Mouse (Mus musculus) neural tube, embryonic 11.5 days (tissue): ENCODE data around the gene Prps1. TPM values are rescaled to one million over a fixed set of nuclear protein-coding genes. Genes with fewer than 3 reads are reported as not detected.
A peak's percentile ranks its signal among the peaks of the same experiment; 100 is the strongest.
"Not testable (repeated sequence)": the region's sequence is repeated elsewhere in the genome, so short reads cannot be mapped to it uniquely, and the experiment has no call there.

Experiments
- ATAC-seq: fragments of 200-750 bp; cut with Nextera tagmentation; 2 replicates; pipeline ENCODE4 v1.8.0; 2017; ENCODE audit warnings: moderate number of reproducible peaks, mild to moderate bottlenecking, moderate TSS enrichment, moderate library complexity; ENCODE audit not compliant: insufficient read depth, low FRiP score, low TSS enrichment
- DNase-seq: peaks from one replicate; pipeline ENCODE4 v3.0.0-alpha.2; 2015; ENCODE audit warnings: low spot score
- H3K27ac ChIP-seq: fragments of 300-500 bp; sonication (generic); 2 replicates; pipeline ENCODE4 v1.5.1; 2014; ENCODE audit warnings: low read depth, mild to moderate bottlenecking, low read length
- H3K27me3 ChIP-seq: fragments of 300-500 bp; sonication (generic); 2 replicates; pipeline ENCODE4 v1.6.1; 2014; ENCODE audit warnings: mild to moderate bottlenecking, low read length, mixed read lengths; ENCODE audit not compliant: control insufficient read depth, insufficient read depth
- H3K36me3 ChIP-seq: fragments of 300-500 bp; sonication (generic); 2 replicates; pipeline ENCODE4 v1.6.1; 2014; ENCODE audit warnings: mild to moderate bottlenecking, low read length, moderate library complexity, mixed read lengths; ENCODE audit not compliant: control insufficient read depth, insufficient read depth
- H3K4me1 ChIP-seq: fragments of 300-500 bp; sonication (generic); 2 replicates; pipeline ENCODE4 v1.6.1; 2014; ENCODE audit warnings: low read length, mixed read lengths; ENCODE audit not compliant: control insufficient read depth, insufficient read depth
- H3K4me2 ChIP-seq: fragments of 300-500 bp; sonication (generic); 2 replicates; pipeline ENCODE4 v1.6.1; 2014; ENCODE audit warnings: low read depth, mild to moderate bottlenecking, moderate library complexity
- H3K4me3 ChIP-seq: fragments of 300-500 bp; sonication (generic); 2 replicates; pipeline ENCODE4 v1.5.1; 2014; ENCODE audit warnings: low read depth, low read length
- H3K9ac ChIP-seq: fragments of 300-500 bp; sonication (generic); 2 replicates; pipeline ENCODE4 v1.6.1; 2014; ENCODE audit warnings: mild to moderate bottlenecking, low read length
- H3K9me3 ChIP-seq: fragments of 300-500 bp; sonication (generic); 2 replicates; pipeline ENCODE4 v1.6.1; 2016; ENCODE audit warnings: low read length; ENCODE audit not compliant: control insufficient read depth
- WGBS: fragments of 180-500 bp; shearing (Covaris S2); extraction: QIAGEN DNeasy Blood & Tissue Kit; methylation state at CpG from one replicate; pipeline ENCODE4 v1.1.7; 2014; 5-methylcytosine and 5-hydroxymethylcytosine counted together
- polyA plus RNA-seq: library from polyadenylated mRNA; unstranded; fragments of >200 nt; fragmentation: Nextera tagmentation; extraction: Ambion mirVana; gene quantifications from 2 replicates; pipeline ENCODE4 v1.2.1, GENCODE M21; 2014

Prps1 gene
- polyA plus RNA-seq, 1 experiment from 2014 or later = 83.8 TPM

- DNase-seq (no peak), ATAC-seq (no peak)
- Histone ChIP-seq H3K27ac (no peak overlapping the region), H3K27me3 (peaks cover 4% of the 10 kb centered on the region; the same call in 1 of the 2 replicates), H3K4me3 (no peak overlapping the region), H3K36me3 (no peaks in the 10 kb centered on the region), H3K9ac (no peak overlapping the region), H3K4me1 (no peaks in the 10 kb centered on the region), H3K9me3 (no peaks in the 10 kb centered on the region), H3K4me2 (no peak overlapping the region)
- 64% methylated on average over 10 of the region's 10 CpGs for WGBS
Observed at GRCm38 (mm10) chrX:140491884-140492571, 35.6 kb downstream of the Prps1 start.

GRCm38 (mm10) chrX:140493527-140494029 is 37.2 kb downstream of the Prps1 start:
- H3K36me3 ChIP-seq = no peaks in the 10 kb centered on the region
- no peak overlapping the region for H3K4me3 ChIP-seq
- H3K4me1 ChIP-seq = no peaks in the 10 kb centered on the region
- DNase-seq (no peak), ATAC-seq (no peak)
- no peak overlapping the region for H3K27ac ChIP-seq
- no peak overlapping the region for H3K9ac ChIP-seq
- peaks cover 4% of the 10 kb centered on the region; the same call in 1 of the 2 replicates for H3K27me3 ChIP-seq
- H3K4me2 ChIP-seq = no peak overlapping the region
- H3K9me3 ChIP-seq = no peaks in the 10 kb centered on the region
- 70% methylated on average over 7 of the region's 7 CpGs for WGBS

GRCm38 (mm10) chrX:140494170-140494569 is 37.8 kb downstream of the Prps1 start:
- H3K4me2 ChIP-seq = no peak overlapping the region
- no peak overlapping the region for H3K9ac ChIP-seq
- no peaks in the 10 kb centered on the region for H3K4me1 ChIP-seq
- no peak overlapping the region for H3K4me3 ChIP-seq
- no peaks in the 10 kb centered on the region for H3K9me3 ChIP-seq
- H3K36me3 ChIP-seq = no peaks in the 10 kb centered on the region
- 94% methylated on average over 6 of the region's 6 CpGs for WGBS
- peaks cover 2% of the 10 kb centered on the region; the same call in 1 of the 2 replicates for H3K27me3 ChIP-seq
- ATAC-seq = no peak
- DNase-seq = no peak
- H3K27ac ChIP-seq = no peak overlapping the region

- H3K27ac ChIP-seq, H3K36me3 ChIP-seq, H3K4me1 ChIP-seq, H3K4me3 ChIP-seq, H3K27me3 ChIP-seq, H3K4me2 ChIP-seq, H3K9ac ChIP-seq, H3K9me3 ChIP-seq, ATAC-seq, DNase-seq: not testable (repeated sequence)
- 79% methylated on average over 4 of the region's 4 CpGs for WGBS
Observed at GRCm38 (mm10) chrX:140498431-140498830, 42.0 kb downstream of the Prps1 start.

GRCm38 (mm10) chrX:140500306-140500705 is 43.9 kb downstream of the Prps1 start:
- Histone ChIP-seq H3K27ac (no peak overlapping the region), H3K4me3 (no peak overlapping the region), H3K27me3 (0 out of 2 replicates have a peak, but pooled peaks cover 2% of the 10 kb centered on the region), H3K9me3 (no peaks in the 10 kb centered on the region), H3K4me2 (no peak overlapping the region), H3K4me1 (no peaks in the 10 kb centered on the region), H3K9ac (no peak overlapping the region), H3K36me3 (no peaks in the 10 kb centered on the region)
- no peak for ATAC-seq
- no peak for DNase-seq
- WGBS = 79% methylated on average over 5 of the region's 5 CpGs

- Histone ChIP-seq H3K27me3 (0 out of 2 replicates have a peak, but pooled peaks cover 2% of the 10 kb centered on the region), H3K27ac (no peak overlapping the region), H3K9me3 (no peaks in the 10 kb centered on the region), H3K4me2 (no peak overlapping the region), H3K36me3 (no peaks in the 10 kb centered on the region), H3K4me3 (no peak overlapping the region), H3K4me1 (no peaks in the 10 kb centered on the region), H3K9ac (no peak overlapping the region)
- ATAC-seq (no peak), DNase-seq (no peak)
- WGBS = 67% methylated on average over 9 of the region's 9 CpGs
Observed at GRCm38 (mm10) chrX:140501401-140502301, 45.2 kb downstream of the Prps1 start.

- Histone ChIP-seq H3K9me3 (no peaks in the 10 kb centered on the region), H3K9ac (no peak overlapping the region), H3K4me3 (no peak overlapping the region), H3K36me3 (no peaks in the 10 kb centered on the region), H3K4me2 (no peak overlapping the region), H3K4me1 (no peaks in the 10 kb centered on the region), H3K27ac (no peak overlapping the region), H3K27me3 (0 out of 2 replicates have a peak, but pooled peaks cover 4% of the 10 kb centered on the region)
- WGBS = 7% methylated on average over 6 of the region's 7 CpGs
- ATAC-seq (0 out of 2 replicates have a peak, but pooled peaks have one; percentile 45), DNase-seq (peak; percentile 53)
Observed at GRCm38 (mm10) chrX:140503905-140504304, 47.5 kb downstream of the Prps1 start.

- Histone ChIP-seq H3K4me1 (no peaks in the 10 kb centered on the region), H3K4me3 (no peak overlapping the region), H3K9me3 (no peaks in the 10 kb centered on the region), H3K4me2 (no peak overlapping the region), H3K36me3 (no peaks in the 10 kb centered on the region), H3K27ac (no peak overlapping the region), H3K27me3 (0 out of 2 replicates have a peak, but pooled peaks cover 4% of the 10 kb centered on the region), H3K9ac (no peak overlapping the region)
- ATAC-seq = no peak
- WGBS = 61% methylated on average over 15 of the region's 15 CpGs
- DNase-seq = no peak
Observed at GRCm38 (mm10) chrX:140505497-140506238, 49.3 kb downstream of the Prps1 start.
